Mouse (Mus musculus) urinary bladder, postnatal 10 days (tissue): ENCODE measurements around the gene Eid3.

ENCODE experiments used
- DNase-seq: peaks from one replicate; pipeline ENCODE4 v3.0.0; 2022; ENCODE audit warnings: low spot score

Eid3 gene

GRCm38 (mm10) chr10:82913238-82913637 is 46.8 kb downstream of the Eid3 start:
- no peak for DNase-seq

GRCm38 (mm10) chr10:82913772-82914171 is 47.3 kb downstream of the Eid3 start:
- no peak for DNase-seq
